1 mouse cellular context compared by ENCODE assay signal in genomic region chr16:8686121-8686870, GRCm38 (mm10).
TF ChIP-seq lines count a peak whose summit lies in the region.

No protein-coding gene starts in this region.

TF ChIP-seq in MEL, 35 proteins besides CTCF, POLR2A, EP300 and RAD21:
- TF ChIP-seq MXI1 (IDR thresholded peaks at IDR 0.05; ENCODE audit: low read depth, low read length) = 0 out of 2 replicates have a peak, but pooled peaks have one; percentile 1
- TF ChIP-seq SMC3 (IDR thresholded peaks at IDR 0.05; ENCODE audit: low read depth, low read length) = peak; percentile 89
- TF ChIP-seq SIN3A (IDR thresholded peaks at IDR 0.05; ENCODE audit: low read length) = peak; percentile 25; the same call in 1 of the 2 replicates
- 0 out of 2 replicates have a peak, but pooled peaks have one; percentile 40 for TF ChIP-seq BHLHE40 (IDR thresholded peaks at IDR 0.05; ENCODE audit: borderline replicate concordance, low read depth, low read length)
- TF ChIP-seq TBP (IDR thresholded peaks at IDR 0.05; ENCODE audit: low read depth, low read length) = 0 out of 2 replicates have a peak, but pooled peaks have one; percentile 39
- no peak for TF ChIP-seq KAT2A (conservative IDR thresholded peaks at IDR 0.05; ENCODE audit: low read depth, low read length)
- no peak for TF ChIP-seq CHD1 (IDR thresholded peaks at IDR 0.05; ENCODE audit: low read depth, low read length)
- TF ChIP-seq ZC3H11A (IDR thresholded peaks at IDR 0.05; ENCODE audit: low read depth, low read length) = peak; percentile 89
- no peak for TF ChIP-seq ZMIZ1 (IDR thresholded peaks at IDR 0.05; ENCODE audit: low read depth, low read length)
